Mouse (Mus musculus) neural tube, embryonic 11.5 days (tissue): ENCODE data around the gene Bnip1. TPM values are rescaled to one million over a fixed set of nuclear protein-coding genes. Genes with fewer than 3 reads are reported as not detected.

Source experiments
- ATAC-seq: fragments of 200-750 bp; cut with Nextera tagmentation; 2 replicates; pipeline ENCODE4 v1.8.0; 2017; ENCODE audit warnings: moderate number of reproducible peaks, mild to moderate bottlenecking, moderate TSS enrichment, moderate library complexity; ENCODE audit not compliant: insufficient read depth, low FRiP score, low TSS enrichment
- DNase-seq: peaks from one replicate; pipeline ENCODE4 v3.0.0-alpha.2; 2015; ENCODE audit warnings: low spot score
- H3K27ac ChIP-seq: fragments of 300-500 bp; sonication (generic); 2 replicates; pipeline ENCODE4 v1.5.1; 2014; ENCODE audit warnings: low read depth, mild to moderate bottlenecking, low read length
- H3K27me3 ChIP-seq: fragments of 300-500 bp; sonication (generic); 2 replicates; pipeline ENCODE4 v1.6.1; 2014; ENCODE audit warnings: mild to moderate bottlenecking, low read length, mixed read lengths; ENCODE audit not compliant: control insufficient read depth, insufficient read depth
- H3K36me3 ChIP-seq: fragments of 300-500 bp; sonication (generic); 2 replicates; pipeline ENCODE4 v1.6.1; 2014; ENCODE audit warnings: mild to moderate bottlenecking, low read length, moderate library complexity, mixed read lengths; ENCODE audit not compliant: control insufficient read depth, insufficient read depth
- H3K4me1 ChIP-seq: fragments of 300-500 bp; sonication (generic); 2 replicates; pipeline ENCODE4 v1.6.1; 2014; ENCODE audit warnings: low read length, mixed read lengths; ENCODE audit not compliant: control insufficient read depth, insufficient read depth
- H3K4me2 ChIP-seq: fragments of 300-500 bp; sonication (generic); 2 replicates; pipeline ENCODE4 v1.6.1; 2014; ENCODE audit warnings: low read depth, mild to moderate bottlenecking, moderate library complexity
- H3K4me3 ChIP-seq: fragments of 300-500 bp; sonication (generic); 2 replicates; pipeline ENCODE4 v1.5.1; 2014; ENCODE audit warnings: low read depth, low read length
- H3K9ac ChIP-seq: fragments of 300-500 bp; sonication (generic); 2 replicates; pipeline ENCODE4 v1.6.1; 2014; ENCODE audit warnings: mild to moderate bottlenecking, low read length
- H3K9me3 ChIP-seq: fragments of 300-500 bp; sonication (generic); 2 replicates; pipeline ENCODE4 v1.6.1; 2016; ENCODE audit warnings: low read length; ENCODE audit not compliant: control insufficient read depth
- WGBS: fragments of 180-500 bp; shearing (Covaris S2); extraction: QIAGEN DNeasy Blood & Tissue Kit; methylation state at CpG from one replicate; pipeline ENCODE4 v1.1.7; 2014; 5-methylcytosine and 5-hydroxymethylcytosine counted together
- polyA plus RNA-seq: library from polyadenylated mRNA; unstranded; fragments of >200 nt; fragmentation: Nextera tagmentation; extraction: Ambion mirVana; gene quantifications from 2 replicates; pipeline ENCODE4 v1.2.1, GENCODE M21; 2014

Gene Bnip1
- polyA plus RNA-seq, 1 experiment from 2014 or later, result 51.6 TPM

DNA sequence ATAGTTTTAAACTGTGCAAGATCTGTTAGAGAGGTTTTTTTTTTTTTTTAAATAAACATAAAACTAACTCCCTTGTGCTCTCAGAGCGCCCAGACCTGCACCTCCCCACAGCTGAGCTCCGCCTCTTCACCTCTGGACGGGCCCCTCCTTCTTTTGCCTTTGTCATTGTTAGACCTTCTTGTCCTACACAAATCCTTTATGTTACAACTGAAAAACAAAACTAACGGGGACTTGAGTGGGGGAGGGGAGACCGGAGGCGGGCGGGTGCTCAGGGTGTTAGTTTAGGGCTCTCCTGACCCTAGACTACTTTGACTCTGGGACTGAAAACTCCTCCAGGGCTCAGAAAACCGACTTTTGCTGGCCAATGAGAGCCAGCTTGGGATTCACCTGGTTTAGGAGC lies 55.1 kb downstream of the Bnip1 start:
- no peak for ATAC-seq
- H3K9ac ChIP-seq, result no peak overlapping the region
- no peaks in the 10 kb centered on the region for H3K36me3 ChIP-seq
- H3K4me2 ChIP-seq, result no peak overlapping the region
- WGBS, result 7% methylated on average over 8 of the region's 8 CpGs
- DNase-seq, result no peak
- no peaks in the 10 kb centered on the region for H3K9me3 ChIP-seq
- H3K27ac ChIP-seq, result no peak overlapping the region
- no peak overlapping the region for H3K4me3 ChIP-seq
- H3K27me3 ChIP-seq, result peaks cover 74% of the 10 kb centered on the region
- no peaks in the 10 kb centered on the region for H3K4me1 ChIP-seq

DNA sequence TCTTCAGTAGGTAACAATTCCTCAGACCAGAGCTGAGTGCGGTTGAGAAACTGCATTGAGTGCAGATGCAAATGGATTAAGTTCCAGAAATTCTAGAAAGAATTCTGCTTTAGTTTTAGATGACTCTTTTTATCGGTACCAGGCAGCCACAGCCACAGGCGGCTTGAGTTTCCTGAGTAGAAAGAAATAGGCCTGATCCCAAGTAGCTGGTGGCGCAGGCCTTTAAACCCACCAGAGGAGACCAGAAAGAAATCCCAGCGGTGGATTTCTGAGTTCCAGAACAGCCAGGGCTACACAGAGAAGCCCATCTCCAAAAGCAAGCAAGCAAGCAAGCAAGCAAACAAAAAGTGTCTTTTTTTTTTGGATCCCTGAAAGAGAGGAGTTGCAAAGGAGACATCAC lies 55.5 kb downstream of the Bnip1 start:
- Histone ChIP-seq H3K9ac (no peak overlapping the region), H3K36me3 (no peaks in the 10 kb centered on the region)

DNA sequence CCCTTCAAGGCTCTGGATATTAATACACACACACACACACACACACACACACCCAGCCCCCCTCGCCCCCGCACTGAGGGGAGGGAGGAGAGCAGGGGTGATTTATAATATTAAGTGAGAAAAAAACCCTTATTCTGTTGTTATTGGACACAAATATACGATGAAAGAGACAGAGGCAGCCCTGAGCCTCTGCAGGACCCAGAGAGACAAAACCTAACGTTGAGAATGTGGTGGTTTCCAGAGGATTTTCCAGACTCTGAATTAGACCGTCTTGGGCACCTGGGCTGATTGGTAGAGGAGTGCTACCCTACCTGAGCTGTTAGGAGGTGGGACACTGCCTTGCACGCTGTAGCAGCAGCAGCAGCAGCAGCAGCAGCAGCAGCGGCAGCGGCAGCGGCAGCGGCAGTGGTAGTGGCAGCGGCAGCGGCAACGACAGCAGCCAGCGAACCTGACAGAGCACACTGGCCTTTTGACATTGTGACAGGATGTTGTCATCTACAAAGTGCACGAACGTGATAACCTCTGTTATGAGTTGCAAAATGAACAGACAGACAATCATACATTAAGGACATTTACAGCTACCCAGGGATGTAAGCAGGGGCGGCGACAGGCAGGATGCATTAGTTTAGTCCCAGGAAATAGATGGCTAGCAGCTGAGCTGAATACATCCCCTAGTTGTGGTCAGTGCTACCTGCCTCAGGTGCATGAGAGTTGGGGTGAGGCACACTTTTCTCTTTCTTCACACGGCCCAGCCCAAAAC lies 56.1 kb downstream of the Bnip1 start:
- Histone ChIP-seq H3K27ac (no peak overlapping the region), H3K4me1 (no peaks in the 10 kb centered on the region), H3K27me3 (peaks cover 84% of the 10 kb centered on the region), H3K36me3 (no peaks in the 10 kb centered on the region), H3K4me2 (no peak overlapping the region), H3K9ac (no peak overlapping the region), H3K9me3 (no peaks in the 10 kb centered on the region), H3K4me3 (no peak overlapping the region)
- DNase-seq, result no peak
- no peak for ATAC-seq
- WGBS, result under 1% methylated on average over 19 of the region's 19 CpGs

More for the DNA sequence above, 55.5 kb downstream of the Bnip1 start:
- 5% methylated on average over 5 of the region's 5 CpGs for WGBS
- H3K4me3 ChIP-seq, result no peak overlapping the region
- no peak for DNase-seq
- no peaks in the 10 kb centered on the region for H3K4me1 ChIP-seq
- H3K4me2 ChIP-seq, result no peak overlapping the region
- H3K9me3 ChIP-seq, result no peaks in the 10 kb centered on the region
- H3K27me3 ChIP-seq, result peaks cover 78% of the 10 kb centered on the region
- H3K27ac ChIP-seq, result no peak overlapping the region
- ATAC-seq, result no peak

DNA sequence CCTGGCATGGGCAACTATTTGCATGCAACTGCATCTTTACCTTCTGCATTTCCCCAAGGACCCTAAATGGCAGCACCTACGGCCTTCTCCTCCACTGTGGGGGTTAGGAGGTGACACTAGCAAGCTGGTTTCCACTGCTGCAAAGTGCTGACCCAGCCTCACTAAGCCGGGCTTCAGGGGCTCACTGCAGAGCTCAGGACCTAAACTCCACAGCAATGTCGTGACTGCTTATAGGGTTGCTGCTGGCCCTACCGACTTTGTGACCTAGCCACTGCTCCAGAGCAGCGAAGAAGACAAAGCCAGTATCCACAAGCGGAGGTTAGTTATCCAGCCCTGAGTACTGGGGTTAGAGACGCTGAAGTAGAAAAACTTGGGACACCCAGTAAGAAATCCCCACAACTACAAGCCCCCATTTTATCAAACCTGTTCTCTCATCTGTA lies 56.7 kb downstream of the Bnip1 start:
- no peak overlapping the region for H3K27ac ChIP-seq
- no peak for ATAC-seq
- WGBS, result 0% methylated on average over 7 of the region's 7 CpGs
- H3K9ac ChIP-seq, result no peak overlapping the region
- H3K4me3 ChIP-seq, result no peak overlapping the region
- peaks cover 90% of the 10 kb centered on the region for H3K27me3 ChIP-seq
- H3K36me3 ChIP-seq, result no peaks in the 10 kb centered on the region
- H3K4me2 ChIP-seq, result no peak overlapping the region
- DNase-seq, result no peak
- no peaks in the 10 kb centered on the region for H3K4me1 ChIP-seq
- no peaks in the 10 kb centered on the region for H3K9me3 ChIP-seq

DNA sequence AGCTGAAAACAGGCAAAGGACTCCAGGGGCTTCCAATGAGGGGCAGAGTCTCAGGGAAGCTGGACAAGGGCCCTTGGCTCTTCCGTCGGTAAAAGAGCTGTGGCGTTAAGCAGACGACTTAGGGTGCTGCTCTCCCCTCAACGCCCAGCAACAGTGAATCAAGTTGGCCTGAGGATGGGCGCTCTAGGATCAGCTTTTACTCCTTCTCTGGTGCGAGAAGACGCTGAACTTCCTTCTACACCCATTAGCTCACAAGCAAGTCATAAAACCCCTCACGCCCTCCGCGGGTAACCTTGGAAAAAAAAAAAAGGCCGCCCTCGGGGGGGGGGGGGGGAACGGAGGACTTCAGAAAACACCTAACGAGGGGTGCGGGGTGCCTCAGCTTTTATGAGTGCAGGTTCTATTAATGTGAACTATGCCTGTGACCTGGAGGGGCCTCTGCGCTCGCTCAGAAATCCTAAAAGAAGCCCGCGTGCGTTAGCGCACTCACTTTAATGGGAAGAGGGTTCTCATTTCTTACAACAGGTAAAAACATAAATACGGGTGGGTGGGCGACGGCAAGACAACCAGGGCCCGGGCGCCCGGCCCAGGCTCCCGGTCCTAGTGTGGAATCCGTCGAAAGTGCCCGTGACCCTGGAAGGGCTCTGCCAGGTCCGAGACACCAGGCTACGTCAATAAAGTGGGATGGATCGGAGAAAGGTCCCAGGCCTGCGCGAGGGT lies 57.5 kb downstream of the Bnip1 start:
- no peak for DNase-seq
- Histone ChIP-seq H3K9me3 (no peaks in the 10 kb centered on the region), H3K4me1 (no peaks in the 10 kb centered on the region), H3K27ac (no peak overlapping the region), H3K9ac (no peak overlapping the region), H3K36me3 (no peaks in the 10 kb centered on the region), H3K4me2 (no peak overlapping the region), H3K4me3 (no peak overlapping the region), H3K27me3 (peaks cover 97% of the 10 kb centered on the region)
- WGBS, result under 1% methylated on average over 37 of the region's 37 CpGs
- no peak for ATAC-seq

DNA sequence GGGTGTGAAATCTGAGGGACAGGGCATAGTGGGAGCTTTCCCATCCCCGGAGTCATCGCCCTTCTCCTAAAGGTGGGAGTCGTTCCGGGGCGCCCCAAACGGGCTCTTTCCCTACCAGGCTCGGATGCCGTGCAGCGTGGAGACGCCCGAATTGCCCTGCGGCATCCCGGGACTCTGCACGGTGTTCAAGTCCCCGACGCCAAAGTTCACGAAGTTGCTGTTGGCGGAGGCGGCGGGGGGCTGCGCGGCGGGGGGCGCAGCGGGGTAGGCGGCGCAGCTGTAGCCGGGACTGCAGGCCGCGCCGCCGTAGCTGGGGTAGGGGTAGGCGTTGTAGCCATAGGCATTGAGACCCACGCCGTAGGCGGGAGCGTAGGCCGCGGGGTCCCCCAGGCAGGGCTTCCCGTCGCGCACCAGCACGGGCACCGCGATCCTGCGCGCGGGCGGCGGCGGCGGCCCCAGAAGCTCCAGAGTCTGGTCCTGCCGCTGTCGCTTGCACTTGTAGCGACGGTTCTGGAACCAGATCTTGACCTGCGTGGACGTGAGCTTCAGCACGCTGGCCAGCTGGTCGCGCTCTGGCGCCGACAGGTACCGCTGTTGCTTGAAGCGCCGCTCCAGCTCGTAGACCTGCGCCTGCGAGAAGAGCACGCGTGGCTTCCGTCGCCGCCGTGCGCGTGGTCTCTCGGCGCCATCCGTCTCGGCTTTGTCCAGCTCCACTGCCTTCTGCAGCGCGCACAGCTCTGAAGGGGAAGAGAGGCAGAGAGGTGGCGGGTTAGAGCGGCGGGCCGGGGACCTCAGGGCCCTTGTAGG lies 58.2 kb downstream of the Bnip1 start:
- no peak overlapping the region for H3K4me2 ChIP-seq
- under 1% methylated on average over 86 of the region's 87 CpGs for WGBS

DNA sequence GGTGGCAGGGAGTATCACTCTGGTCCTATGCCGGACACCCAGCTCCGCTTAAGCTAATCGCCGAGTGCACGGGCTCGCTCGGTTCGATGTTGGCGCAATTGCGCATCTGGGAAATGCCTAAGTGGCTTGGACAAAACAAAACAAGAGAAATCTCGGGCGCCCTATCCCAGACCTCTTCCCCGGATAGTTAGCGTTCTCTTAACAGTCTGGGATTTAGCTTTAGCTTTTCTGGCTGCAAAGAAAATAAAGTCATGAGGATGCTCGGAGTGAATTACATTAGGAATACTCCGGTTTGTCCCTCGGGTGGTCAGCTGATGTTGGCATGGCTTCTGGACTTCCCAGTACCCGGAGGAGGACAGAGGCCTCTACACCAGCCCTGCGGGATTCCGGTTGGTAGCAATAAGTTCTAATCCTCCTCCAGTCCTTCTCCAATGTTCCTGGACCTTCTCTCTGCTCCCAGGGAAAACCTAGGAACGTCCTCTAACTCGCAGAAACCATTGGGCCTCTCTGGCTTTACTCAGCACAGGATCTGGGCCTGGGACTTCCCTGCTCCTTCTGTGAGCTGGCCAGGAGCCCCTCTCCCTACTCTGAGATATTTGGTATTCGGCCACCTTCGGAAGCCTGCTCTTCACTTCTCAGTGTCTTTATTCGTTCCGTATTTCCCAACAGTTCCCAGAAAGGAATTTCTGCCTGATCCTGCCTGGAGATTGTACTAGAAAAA lies 59.0 kb downstream of the Bnip1 start:
- no peaks in the 10 kb centered on the region for H3K4me1 ChIP-seq
- ATAC-seq, result no peak
- DNase-seq, result no peak

More for the DNA sequence above, 58.2 kb downstream of the Bnip1 start:
- H3K9ac ChIP-seq, result no peak overlapping the region
- no peaks in the 10 kb centered on the region for H3K4me1 ChIP-seq
- H3K27me3 ChIP-seq, result peaks cover 100% of the 10 kb centered on the region
- ATAC-seq (no peak), DNase-seq (no peak)
- H3K9me3 ChIP-seq, result no peaks in the 10 kb centered on the region
- no peaks in the 10 kb centered on the region for H3K36me3 ChIP-seq
- no peak overlapping the region for H3K4me3 ChIP-seq
- H3K27ac ChIP-seq, result no peak overlapping the region

DNA sequence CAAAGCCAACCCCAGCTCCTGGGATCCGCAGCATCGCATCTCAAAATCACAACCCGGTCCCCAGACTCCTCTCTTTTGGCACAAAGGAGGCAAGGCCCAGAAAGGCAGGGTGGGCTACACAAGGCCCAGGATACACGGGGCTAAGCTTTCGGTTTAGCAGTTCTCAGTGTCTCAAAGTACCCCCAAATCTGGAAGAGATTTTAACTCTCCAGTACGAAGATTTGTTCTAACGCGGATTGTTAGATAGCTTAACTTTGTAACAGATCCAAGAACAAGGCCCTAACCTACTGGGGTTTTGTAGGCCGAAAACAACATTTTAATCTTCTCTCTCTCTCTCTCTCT lies 59.5 kb downstream of the Bnip1 start:
- WGBS, result 2% methylated on average over 9 of the region's 9 CpGs
- Histone ChIP-seq H3K4me1 (no peaks in the 10 kb centered on the region), H3K9ac (no peak overlapping the region), H3K4me3 (no peak overlapping the region), H3K36me3 (no peaks in the 10 kb centered on the region), H3K27me3 (peaks cover 100% of the 10 kb centered on the region), H3K9me3 (no peaks in the 10 kb centered on the region), H3K4me2 (no peak overlapping the region), H3K27ac (no peak overlapping the region)
- DNase-seq (no peak), ATAC-seq (no peak)

More for the DNA sequence above, 59.0 kb downstream of the Bnip1 start:
- H3K27ac ChIP-seq, result no peak overlapping the region
- WGBS, result 2% methylated on average over 26 of the region's 26 CpGs
- no peak overlapping the region for H3K4me2 ChIP-seq
- no peaks in the 10 kb centered on the region for H3K9me3 ChIP-seq
- no peaks in the 10 kb centered on the region for H3K36me3 ChIP-seq
- H3K27me3 ChIP-seq, result peaks cover 100% of the 10 kb centered on the region
- no peak overlapping the region for H3K4me3 ChIP-seq
- no peak overlapping the region for H3K9ac ChIP-seq
